Mouse (Mus musculus) heart, adult 2 months (tissue): ENCODE measurements around the gene Tmem132b. TPM values are rescaled to one million over a fixed set of nuclear protein-coding genes. Genes with fewer than 3 reads are reported as not detected.

Experiments
- DNase-seq, 2 experiments: peaks; one replicate each; pipeline ENCODE4 v3.0.0; 2021
- H3K27ac ChIP-seq: fragments of 200-600 bp; 2 replicates; pipeline ENCODE4 v1.8.1; 2022
- H3K27me3 ChIP-seq: fragments of 200-500 bp; 2 replicates; pipeline ENCODE4 v1.6.1; 2012; ENCODE audit warnings: mild to moderate bottlenecking, low read length, inconsistent platforms, mixed read lengths; ENCODE audit not compliant: control insufficient read depth, insufficient read depth
- H3K36me3 ChIP-seq: fragments of 200-500 bp; 2 replicates; pipeline ENCODE4 v1.6.1; 2012; ENCODE audit warnings: low read length, inconsistent platforms; ENCODE audit not compliant: control insufficient read depth, insufficient read depth
- H3K4me1 ChIP-seq: fragments of 200-500 bp; 2 replicates; pipeline ENCODE4 v1.6.1; 2011; ENCODE audit warnings: low read length; ENCODE audit not compliant: control insufficient read depth, insufficient read depth
- H3K4me3 ChIP-seq: fragments of 200-600 bp; 2 replicates; pipeline ENCODE4 v1.8.1; 2022
- H3K79me2 ChIP-seq: fragments of 200-500 bp; replicated peaks from 2 replicates; pipeline ENCODE4 v1.6.1; 2012; ENCODE audit warnings: mild to moderate bottlenecking, inconsistent platforms, low read length, moderate library complexity, mixed read lengths; ENCODE audit not compliant: control insufficient read depth, insufficient read depth
- H3K9ac ChIP-seq: fragments of 200-500 bp; 2 replicates; pipeline ENCODE4 v1.6.1; 2012; ENCODE audit warnings: low read depth, mild to moderate bottlenecking, control low read depth, inconsistent platforms, low read length, mixed read lengths
- CTCF ChIP-seq: fragments of 200-600 bp; IDR thresholded peaks from 2 replicates; pipeline ENCODE4 v1.8.1; 2022; ENCODE audit warnings: antibody characterized with exemption, mild to moderate bottlenecking, moderate library complexity
- EP300 ChIP-seq: fragments of 200-500 bp; IDR thresholded peaks from 2 replicates; pipeline ENCODE4 v1.6.1; 2011; ENCODE audit warnings: low read depth, low read length, control low read depth; ENCODE audit not compliant: insufficient read depth
- POLR2A ChIP-seq: fragments of 200-500 bp; IDR thresholded peaks from 2 replicates; pipeline ENCODE4 v1.6.1; 2011; ENCODE audit warnings: mild to moderate bottlenecking, low read depth, low read length, control low read depth; ENCODE audit not compliant: insufficient read depth
- WGBS: fragments of 180-500 bp; shearing (Covaris S2); methylation state at CpG from one replicate; pipeline ENCODE4 v1.1.7; 2018; 5-methylcytosine and 5-hydroxymethylcytosine counted together
- intact Hi-C: fragments of 180-260 bp; cut with DNase I; formaldehyde crosslinking; loops from one replicate; pipeline ENCODE4 v1.15.1; 2025
- polyA plus RNA-seq: library from polyadenylated mRNA; depleted of rRNA; stranded (reverse); fragments of >200 nt; gene quantifications from 2 replicates; pipeline ENCODE4 v1.2.3, GENCODE M21; 2012
- total RNA-seq, 2 experiments: library from RNA; stranded (reverse); gene quantifications; 2 replicates each; pipeline ENCODE4 v1.2.3; 2021

The Tmem132b gene
- total and polyA plus RNA-seq, 3 experiments: not detected

- Histone ChIP-seq H3K27ac (no peak overlapping the region), H3K9ac (no peak overlapping the region), H3K36me3 (no peaks in the 10 kb centered on the region), H3K4me3 (no peak overlapping the region), H3K4me1 (no peaks in the 10 kb centered on the region), H3K79me2 (no peaks in the 10 kb centered on the region), H3K27me3 (no peaks in the 10 kb centered on the region)
- no peak for DNase-seq
- WGBS: 11% methylated on average over 8 of the region's 8 CpGs
- intact Hi-C loops: no loop called here
- TF ChIP-seq CTCF: no peak
- TF ChIP-seq POLR2A: no peak
- no peak for TF ChIP-seq EP300
Observed at GRCm38 (mm10) chr5:125574886-125575285, 43.3 kb downstream of the Tmem132b start.

- DNase-seq: no peak
- no peaks in the 10 kb centered on the region for H3K27me3 ChIP-seq
- 67% methylated on average over 2 of the region's 2 CpGs for WGBS
- no peaks in the 10 kb centered on the region for H3K36me3 ChIP-seq
- H3K4me3 ChIP-seq: no peak overlapping the region
- TF ChIP-seq EP300: no peak
- TF ChIP-seq POLR2A: no peak
- no peak for TF ChIP-seq CTCF
- no peak overlapping the region for H3K27ac ChIP-seq
- H3K4me1 ChIP-seq: no peaks in the 10 kb centered on the region
- H3K9ac ChIP-seq: no peak overlapping the region
- no peaks in the 10 kb centered on the region for H3K79me2 ChIP-seq
- intact Hi-C loops: no loop called here
Observed at GRCm38 (mm10) chr5:125575866-125576265, 44.3 kb downstream of the Tmem132b start.

GRCm38 (mm10) chr5:125578661-125579060 lies 47.1 kb downstream of the Tmem132b start:
- Histone ChIP-seq H3K4me1 (no peaks in the 10 kb centered on the region), H3K27me3 (no peaks in the 10 kb centered on the region), H3K4me3 (no peak overlapping the region), H3K79me2 (no peaks in the 10 kb centered on the region), H3K9ac (no peak overlapping the region), H3K36me3 (no peaks in the 10 kb centered on the region), H3K27ac (no peak overlapping the region)
- WGBS: 68% methylated on average over 13 of the region's 13 CpGs
- peak in 1 of 2 experiments; percentile 3 for DNase-seq
- no peak for TF ChIP-seq EP300
- no peak for TF ChIP-seq CTCF
- no peak for TF ChIP-seq POLR2A
- intact Hi-C loops: no loop called here

GRCm38 (mm10) chr5:125579153-125579552 lies 47.6 kb downstream of the Tmem132b start:
- Histone ChIP-seq H3K4me1 (no peaks in the 10 kb centered on the region), H3K9ac (no peak overlapping the region), H3K27me3 (no peaks in the 10 kb centered on the region), H3K36me3 (no peaks in the 10 kb centered on the region), H3K4me3 (no peak overlapping the region), H3K27ac (no peak overlapping the region), H3K79me2 (no peaks in the 10 kb centered on the region)
- intact Hi-C loops: no loop called here
- WGBS: 40% methylated on average over 4 of the region's 4 CpGs
- DNase-seq: no peak
- TF ChIP-seq CTCF (peak; percentile 51), POLR2A (no peak)

GRCm38 (mm10) chr5:125583298-125583697 lies 51.7 kb downstream of the Tmem132b start:
- Histone ChIP-seq H3K27ac (no peak overlapping the region), H3K27me3 (no peaks in the 10 kb centered on the region), H3K79me2 (no peaks in the 10 kb centered on the region), H3K36me3 (no peaks in the 10 kb centered on the region), H3K4me1 (no peaks in the 10 kb centered on the region), H3K9ac (no peak overlapping the region), H3K4me3 (no peak overlapping the region)
- no peak for TF ChIP-seq CTCF
- TF ChIP-seq POLR2A: no peak
- TF ChIP-seq EP300: no peak
- no peak for DNase-seq
- intact Hi-C loops: no loop called here
- WGBS: 60% methylated on average over 2 of the region's 2 CpGs

- no peak overlapping the region for H3K27ac ChIP-seq
- 63% methylated on average over 8 of the region's 8 CpGs for WGBS
- H3K9ac ChIP-seq: no peak overlapping the region
- DNase-seq: no peak
- H3K36me3 ChIP-seq: no peaks in the 10 kb centered on the region
- H3K79me2 ChIP-seq: no peaks in the 10 kb centered on the region
- H3K4me3 ChIP-seq: no peak overlapping the region
- no peaks in the 10 kb centered on the region for H3K27me3 ChIP-seq
- H3K4me1 ChIP-seq: no peaks in the 10 kb centered on the region
- intact Hi-C loops: no loop called here
- TF ChIP-seq CTCF (no peak), EP300 (no peak), POLR2A (no peak)
Observed at GRCm38 (mm10) chr5:125583836-125584235, 52.3 kb downstream of the Tmem132b start.

- H3K79me2 ChIP-seq: no peaks in the 10 kb centered on the region
- H3K4me1 ChIP-seq: no peaks in the 10 kb centered on the region
- no peaks in the 10 kb centered on the region for H3K36me3 ChIP-seq
- no peak overlapping the region for H3K27ac ChIP-seq
- TF ChIP-seq EP300 (no peak), CTCF (no peak), POLR2A (no peak)
- WGBS: 76% methylated on average over 5 of the region's 5 CpGs
- DNase-seq: no peak
- intact Hi-C loops: no loop called here
- no peaks in the 10 kb centered on the region for H3K27me3 ChIP-seq
- no peak overlapping the region for H3K4me3 ChIP-seq
- no peak overlapping the region for H3K9ac ChIP-seq
Observed at GRCm38 (mm10) chr5:125585211-125585610, 53.6 kb downstream of the Tmem132b start.
